Mouse (Mus musculus) brown adipose tissue, adult 24 weeks (tissue): Measurements from ENCODE around the gene Clpsl2. TPM values are rescaled to one million over a fixed set of nuclear protein-coding genes. Genes with fewer than 3 reads are reported as not detected.
A peak's percentile ranks its signal among the peaks of the same experiment; 100 is the strongest.

Experiments used
- H3K27ac ChIP-seq: fragments of 200-500 bp; replicated peaks from 2 replicates; pipeline ENCODE4 v1.5.1; 2012; ENCODE audit warnings: low read depth, mild to moderate bottlenecking, low read length
- H3K4me1 ChIP-seq: fragments of 200-500 bp; 2 replicates; pipeline ENCODE4 v1.6.1; 2012; ENCODE audit warnings: low read length, mixed read lengths; ENCODE audit not compliant: control insufficient read depth, insufficient read depth, insufficient read length
- H3K4me3 ChIP-seq: fragments of 200-500 bp; 2 replicates; pipeline ENCODE4 v1.5.1; 2012; ENCODE audit warnings: low read depth, mild to moderate bottlenecking, low read length, moderate library complexity; ENCODE audit not compliant: insufficient read depth
- polyA plus RNA-seq: library from polyadenylated mRNA; stranded (reverse); fragments of >200 nt; gene quantifications from 2 replicates; pipeline ENCODE4 v1.2.4, GENCODE M21; 2012; ENCODE audit not compliant: missing spikeins, insufficient read depth, insufficient read length

Gene Clpsl2
- polyA plus RNA-seq, result not detected in 2 replicates

DNA sequence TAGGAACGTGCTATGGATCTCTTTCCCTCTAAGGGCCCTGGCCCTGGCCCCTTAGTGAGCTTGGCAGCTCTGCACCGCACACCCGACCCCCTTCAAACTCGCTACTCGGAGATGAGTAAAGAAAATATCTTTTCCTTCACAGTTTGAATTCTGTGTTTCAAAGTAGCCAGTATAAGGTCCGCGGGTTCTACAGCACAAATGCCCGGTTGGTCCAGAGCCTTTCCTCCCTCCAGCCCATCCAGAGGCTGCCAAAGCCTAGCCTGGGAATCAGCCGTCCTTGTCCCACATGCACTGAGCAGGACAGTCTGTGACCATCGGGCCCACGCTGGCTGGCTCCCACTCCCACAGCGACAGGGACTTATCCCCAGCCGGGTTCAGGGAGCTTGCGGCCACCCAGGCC lies at the start of gene Clpsl2:
Gene Clpsl2 (plus strand): TSS at position 301 of the 400 bp plus-strand sequence.
- Histone ChIP-seq H3K27ac (no peak within 1 kb of the TSS), H3K4me3 (no peak within 1 kb of the TSS), H3K4me1 (no peaks in the 10 kb centered on the region)

DNA sequence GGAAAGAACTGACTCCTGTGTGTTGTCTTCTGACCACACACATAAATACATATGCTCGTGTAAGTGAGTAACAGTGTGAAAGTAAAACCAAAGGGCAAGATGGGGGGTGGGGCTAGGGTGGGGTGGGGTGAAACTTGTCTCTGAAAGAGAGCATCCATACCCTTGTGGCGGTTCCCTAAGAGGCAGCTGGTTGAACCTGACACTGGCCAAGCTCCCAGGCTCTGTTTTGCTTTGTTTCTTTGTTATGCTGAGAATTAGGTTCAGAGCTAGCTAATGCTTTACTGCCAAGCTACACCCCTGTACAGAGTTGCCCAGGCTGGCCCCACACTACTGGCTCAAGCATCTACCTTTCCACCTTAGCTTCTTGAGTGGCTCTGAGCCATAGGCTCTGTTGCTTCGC lies 48.7 kb upstream of the Clpsl2 start:
- H3K4me3 ChIP-seq, result no peak overlapping the region
- H3K4me1 ChIP-seq, result no peaks in the 10 kb centered on the region
- H3K27ac ChIP-seq, result no peak overlapping the region

DNA sequence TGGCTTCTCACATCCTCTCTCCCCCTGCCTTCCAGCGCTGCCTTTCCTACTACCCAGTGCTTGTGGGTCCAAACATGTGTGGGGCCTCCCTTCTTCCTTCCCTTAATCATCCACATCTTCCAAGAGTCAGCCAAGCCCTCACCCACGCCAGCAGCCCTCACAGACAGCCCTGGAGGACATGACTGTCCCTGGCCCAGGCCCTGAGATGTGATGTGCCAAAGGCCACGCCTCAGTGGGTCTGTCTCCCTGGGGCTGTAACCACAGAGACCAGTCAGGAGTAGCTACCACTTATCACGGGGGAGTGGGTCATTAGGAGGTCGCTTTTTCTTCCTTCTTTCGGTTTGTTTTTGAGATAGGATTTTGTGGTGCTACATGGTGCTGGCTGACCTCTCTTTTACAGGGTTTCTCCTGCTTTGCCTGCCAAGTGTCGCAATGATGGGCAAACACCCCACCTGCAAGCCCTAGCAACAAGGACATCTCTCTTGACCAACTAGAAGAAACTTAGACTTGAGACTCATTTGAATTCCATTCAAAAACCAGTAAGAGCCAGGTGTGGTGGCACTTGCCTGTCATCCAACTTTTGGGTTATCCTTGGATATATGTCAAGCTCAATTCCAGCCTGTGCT lies 46.9 kb upstream of the Clpsl2 start:
- Histone ChIP-seq H3K4me1 (no peaks in the 10 kb centered on the region), H3K4me3 (no peak overlapping the region), H3K27ac (no peak overlapping the region)

DNA sequence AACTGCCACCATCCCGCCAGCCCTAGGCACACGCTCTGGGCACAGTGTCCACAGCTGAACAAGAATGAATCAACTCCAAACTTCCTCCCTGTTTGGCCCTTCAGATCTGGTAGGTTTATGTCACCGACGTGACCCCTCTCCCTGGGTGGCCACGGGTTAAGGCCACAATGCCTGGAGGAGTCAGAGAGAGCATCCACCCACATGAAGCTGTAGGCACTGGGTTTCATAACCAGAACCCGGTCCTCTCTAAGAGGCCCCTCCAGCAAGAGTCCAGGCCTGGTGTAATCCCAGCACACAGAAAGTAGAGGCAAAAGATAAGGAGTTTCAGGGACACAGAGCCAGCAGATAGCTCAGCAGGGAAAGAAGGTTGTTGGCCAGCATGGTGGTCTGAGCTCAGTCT lies 45.0 kb upstream of the Clpsl2 start:
- no peaks in the 10 kb centered on the region for H3K4me1 ChIP-seq
- no peak overlapping the region for H3K4me3 ChIP-seq
- H3K27ac ChIP-seq, result no peak overlapping the region

DNA sequence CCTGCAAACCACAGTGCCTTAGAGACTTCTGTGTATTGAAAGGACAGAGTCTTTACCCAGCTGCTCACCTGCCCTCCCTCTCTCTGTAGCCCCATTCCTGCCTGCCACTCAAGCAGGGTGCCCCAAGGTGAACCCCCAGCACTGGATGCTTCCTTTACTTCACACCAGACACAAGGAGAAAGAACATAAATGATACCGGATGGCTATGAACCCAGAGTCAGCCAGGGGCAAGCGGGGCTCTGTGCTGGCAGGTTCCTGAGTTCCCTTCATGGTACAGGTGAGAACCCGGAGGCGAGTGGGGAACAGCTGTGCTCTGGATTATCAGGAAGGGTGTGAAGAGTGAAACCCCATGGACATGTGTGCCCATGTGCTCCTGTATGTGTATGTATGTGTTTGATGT lies 43.6 kb upstream of the Clpsl2 start:
- Histone ChIP-seq H3K4me1 (no peaks in the 10 kb centered on the region), H3K27ac (no peak overlapping the region), H3K4me3 (no peak overlapping the region)

DNA sequence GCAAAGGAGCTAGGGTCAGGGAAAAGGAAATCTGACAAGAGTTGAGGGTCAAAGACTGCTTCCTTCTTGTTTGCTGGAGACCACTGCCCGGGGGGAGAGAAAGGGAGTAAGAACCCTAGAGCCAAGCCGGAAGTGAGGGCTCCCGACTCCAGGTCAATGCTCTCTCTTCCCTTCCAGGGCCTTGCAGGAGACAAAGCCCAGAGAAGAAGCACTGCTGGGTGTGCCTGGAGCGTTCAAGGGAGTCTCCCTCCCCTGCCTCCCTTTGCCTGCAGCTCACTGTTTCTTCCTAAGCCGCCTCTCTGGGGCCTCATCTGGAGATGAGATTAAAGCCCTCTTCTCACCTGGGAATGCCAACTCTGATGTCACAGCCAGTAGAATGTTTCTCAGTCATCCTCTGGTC lies 42.3 kb upstream of the Clpsl2 start:
- Histone ChIP-seq H3K27ac (no peak overlapping the region), H3K4me1 (peaks cover 5% of the 10 kb centered on the region), H3K4me3 (no peak overlapping the region)

DNA sequence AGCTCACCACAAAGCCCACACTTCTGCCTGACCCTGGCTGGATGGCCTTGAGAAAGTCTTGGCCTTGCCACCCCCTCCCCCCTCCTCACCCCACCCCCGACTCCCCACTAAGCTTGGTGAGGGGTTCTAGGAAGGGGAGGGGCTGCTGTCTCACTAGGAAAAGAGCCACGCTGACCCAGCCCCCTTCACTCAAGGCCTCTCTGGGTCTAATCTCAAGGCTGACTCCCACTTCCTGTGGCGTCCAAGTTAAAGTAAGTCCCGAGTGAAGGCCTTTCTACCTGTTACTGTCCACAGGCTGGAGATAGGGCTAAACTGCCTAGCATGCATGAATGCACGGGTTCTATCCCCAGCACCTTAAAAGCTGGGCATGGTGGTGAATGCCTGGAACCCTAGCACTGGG lies 41.7 kb upstream of the Clpsl2 start:
- no peak overlapping the region for H3K4me3 ChIP-seq

DNA sequence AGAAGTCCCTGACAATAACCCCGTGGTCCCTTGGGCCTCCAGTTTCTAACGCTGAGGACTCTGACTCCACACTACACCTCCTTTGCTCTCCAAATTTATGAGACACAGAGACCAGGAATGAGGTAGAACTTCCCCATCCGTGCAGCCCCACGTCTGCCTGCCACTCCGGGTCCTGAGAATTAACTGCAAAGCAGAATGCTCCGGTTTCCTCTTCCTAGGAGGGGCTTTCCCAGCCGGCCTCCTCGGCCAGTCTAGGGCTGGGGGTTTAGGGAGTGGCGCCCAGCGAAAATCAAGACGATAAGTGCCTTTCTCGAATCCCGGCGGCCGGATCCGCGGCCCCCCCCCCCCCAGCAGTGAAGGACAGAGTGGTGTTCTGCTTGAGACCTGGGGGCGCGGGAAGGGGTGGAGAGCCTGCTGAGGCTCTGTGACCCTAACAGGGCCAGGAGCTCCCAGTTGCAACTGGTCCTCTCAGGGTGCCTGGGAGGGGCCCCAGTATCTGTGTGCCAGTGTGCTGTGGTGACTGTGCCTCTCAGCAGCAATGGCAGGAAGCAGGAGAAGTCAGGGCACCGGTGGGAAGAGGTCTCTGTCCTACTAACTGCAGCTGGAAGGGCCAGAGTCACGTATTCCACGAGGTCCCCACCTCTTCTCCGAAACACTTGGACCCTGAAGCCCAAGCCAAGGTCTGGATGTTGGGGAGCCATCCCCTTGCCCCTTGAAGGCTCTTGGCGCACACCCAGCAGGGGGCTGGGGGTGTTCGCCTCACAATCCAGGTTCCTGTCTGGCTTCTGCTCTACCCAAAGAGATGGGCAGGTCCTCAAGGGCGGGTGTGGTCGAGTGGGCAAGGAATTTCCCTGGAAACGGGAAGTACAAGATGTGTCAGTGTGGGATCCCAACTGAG lies 38.5 kb upstream of the Clpsl2 start:
- Histone ChIP-seq H3K27ac (0 out of 2 replicates have a peak overlapping the region, but pooled peaks have one; percentile 15), H3K4me1 (peaks cover 22% of the 10 kb centered on the region), H3K4me3 (peak overlapping the region; percentile 5; the same call in 1 of the 2 replicates)

More for the DNA sequence above, 41.7 kb upstream of the Clpsl2 start:
- peaks cover 10% of the 10 kb centered on the region for H3K4me1 ChIP-seq
- H3K27ac ChIP-seq, result no peak overlapping the region

DNA sequence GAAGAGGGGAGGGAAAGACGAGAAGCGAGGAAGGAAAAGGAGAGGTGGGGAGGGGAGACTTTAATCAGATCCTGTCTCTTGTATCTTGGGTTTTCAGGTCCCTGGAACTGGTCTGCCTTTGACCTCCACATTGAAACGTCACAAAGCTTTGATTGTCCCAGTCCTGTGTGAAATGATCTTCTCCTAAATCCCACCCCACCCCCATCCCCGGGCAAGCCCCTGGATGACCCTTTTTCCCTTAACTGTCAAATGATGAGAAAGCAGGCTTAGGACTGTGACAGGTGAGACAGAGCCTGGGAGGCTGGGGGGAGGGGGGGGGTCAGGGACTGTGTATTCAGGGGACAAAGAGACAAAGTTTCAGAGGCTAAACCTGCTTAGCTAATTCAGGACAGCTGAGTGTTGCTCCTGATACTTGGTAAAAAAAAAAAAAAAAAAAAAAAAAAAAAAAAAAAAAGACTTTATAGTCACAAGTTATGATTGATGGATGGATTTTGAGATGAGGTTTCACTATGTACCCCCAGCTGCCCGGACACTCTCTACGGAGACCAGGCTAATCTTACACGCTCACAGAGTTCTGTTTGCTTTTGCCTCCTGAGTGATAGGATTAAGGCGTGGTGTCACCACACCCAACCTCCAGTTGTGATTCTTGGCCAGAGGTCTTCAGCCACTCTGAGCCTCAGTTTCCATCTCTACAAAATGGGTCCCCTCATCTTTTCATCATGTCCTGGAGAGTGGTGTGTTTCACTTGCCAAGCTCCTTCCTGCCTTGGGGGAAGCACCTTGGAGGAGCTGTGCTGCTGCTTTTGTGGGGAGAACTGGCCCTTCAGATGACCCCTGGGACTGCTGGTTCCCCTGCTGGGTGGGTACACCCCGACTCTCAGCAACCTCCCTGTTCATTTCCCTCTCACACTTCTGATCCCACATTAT lies 37.3 kb upstream of the Clpsl2 start:
- Histone ChIP-seq H3K4me1 (peaks cover 24% of the 10 kb centered on the region), H3K27ac (peak overlapping the region; percentile 88), H3K4me3 (no peak overlapping the region)

DNA sequence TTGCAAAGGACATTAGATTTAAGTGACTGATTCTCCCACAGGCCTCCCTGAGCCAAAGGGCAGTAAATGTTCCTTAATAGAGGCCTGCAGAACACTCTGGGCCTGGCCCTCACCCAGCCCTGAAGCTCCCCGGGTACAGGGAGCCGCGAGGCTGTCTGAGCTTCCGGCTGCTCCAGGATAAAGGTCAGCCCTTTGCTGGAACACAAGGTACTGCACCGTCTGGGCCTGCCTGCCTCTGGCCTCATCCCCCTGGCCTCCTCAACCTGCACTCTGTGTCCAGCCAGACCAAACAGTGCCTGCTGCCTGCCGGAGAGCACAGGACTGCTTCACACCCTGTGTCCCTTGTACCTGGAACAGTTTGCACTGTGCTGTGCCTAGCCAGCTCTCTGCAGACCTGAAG lies 36.5 kb upstream of the Clpsl2 start:
- Histone ChIP-seq H3K27ac (peak overlapping the region; percentile 88), H3K4me3 (no peak overlapping the region), H3K4me1 (peaks cover 24% of the 10 kb centered on the region)

DNA sequence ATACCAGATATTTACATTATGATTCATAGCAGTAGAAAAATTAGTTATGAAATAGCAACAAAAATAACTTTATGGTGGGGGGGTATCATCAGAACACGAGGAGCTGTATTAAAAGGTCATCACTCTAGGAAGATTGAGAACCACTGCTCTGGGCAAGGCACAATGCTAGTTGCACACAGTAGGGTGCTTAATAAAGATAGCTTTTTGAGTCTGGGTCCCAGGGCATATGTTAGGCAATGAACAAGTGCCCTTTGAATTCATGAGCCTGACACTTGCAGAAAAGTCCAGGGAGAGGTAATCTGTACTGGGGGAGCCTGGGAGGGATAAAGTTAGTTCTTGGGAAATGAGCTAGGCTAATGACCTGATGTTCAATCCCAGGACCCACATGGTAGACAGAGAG lies 35.9 kb upstream of the Clpsl2 start:
- no peak overlapping the region for H3K4me3 ChIP-seq
- H3K27ac ChIP-seq, result peak overlapping the region; percentile 88
- H3K4me1 ChIP-seq, result peaks cover 25% of the 10 kb centered on the region

DNA sequence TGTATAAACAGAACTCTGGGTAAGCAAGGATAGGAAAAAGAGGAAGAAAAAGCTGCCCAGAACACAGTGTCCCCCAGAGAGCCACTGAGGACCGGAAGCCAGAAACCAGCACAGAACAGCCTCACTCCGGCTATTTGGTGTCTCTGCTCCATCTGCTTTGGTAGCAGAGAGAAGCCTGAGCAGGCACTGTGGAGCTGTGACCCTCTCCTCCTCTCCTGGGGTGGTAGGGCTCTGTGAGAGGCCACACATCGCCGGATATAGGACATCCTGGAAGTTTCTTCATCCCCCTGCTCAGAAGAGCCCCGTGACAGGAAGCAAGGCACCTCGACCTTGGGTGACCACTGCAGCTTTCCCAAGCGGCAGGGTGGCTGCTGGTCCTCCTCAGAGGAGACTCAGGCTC lies 35.4 kb upstream of the Clpsl2 start:
- Histone ChIP-seq H3K4me1 (peaks cover 27% of the 10 kb centered on the region), H3K4me3 (no peak overlapping the region), H3K27ac (peak overlapping the region; percentile 88)

DNA sequence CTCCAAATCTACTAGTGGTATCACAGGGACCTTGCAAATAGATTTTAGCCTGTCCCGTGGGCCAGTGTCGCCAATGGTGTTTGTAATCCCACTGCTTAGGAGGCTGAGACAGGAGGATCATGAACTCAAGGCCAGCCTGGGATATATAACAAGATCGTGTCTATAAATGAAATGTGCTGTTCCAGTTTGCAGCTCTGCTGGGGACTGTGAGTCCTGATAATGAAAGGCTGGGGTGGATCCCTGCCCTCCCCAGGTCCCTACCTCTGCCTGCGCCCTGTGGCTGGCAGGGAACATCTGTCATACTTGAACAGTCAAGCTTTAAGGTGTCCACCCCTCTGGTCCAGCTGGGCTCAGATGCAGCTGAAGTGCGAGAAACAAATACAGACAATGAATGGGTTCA lies 34.7 kb upstream of the Clpsl2 start:
- H3K27ac ChIP-seq, result peak overlapping the region; percentile 88
- peaks cover 27% of the 10 kb centered on the region for H3K4me1 ChIP-seq
- H3K4me3 ChIP-seq, result no peak overlapping the region

DNA sequence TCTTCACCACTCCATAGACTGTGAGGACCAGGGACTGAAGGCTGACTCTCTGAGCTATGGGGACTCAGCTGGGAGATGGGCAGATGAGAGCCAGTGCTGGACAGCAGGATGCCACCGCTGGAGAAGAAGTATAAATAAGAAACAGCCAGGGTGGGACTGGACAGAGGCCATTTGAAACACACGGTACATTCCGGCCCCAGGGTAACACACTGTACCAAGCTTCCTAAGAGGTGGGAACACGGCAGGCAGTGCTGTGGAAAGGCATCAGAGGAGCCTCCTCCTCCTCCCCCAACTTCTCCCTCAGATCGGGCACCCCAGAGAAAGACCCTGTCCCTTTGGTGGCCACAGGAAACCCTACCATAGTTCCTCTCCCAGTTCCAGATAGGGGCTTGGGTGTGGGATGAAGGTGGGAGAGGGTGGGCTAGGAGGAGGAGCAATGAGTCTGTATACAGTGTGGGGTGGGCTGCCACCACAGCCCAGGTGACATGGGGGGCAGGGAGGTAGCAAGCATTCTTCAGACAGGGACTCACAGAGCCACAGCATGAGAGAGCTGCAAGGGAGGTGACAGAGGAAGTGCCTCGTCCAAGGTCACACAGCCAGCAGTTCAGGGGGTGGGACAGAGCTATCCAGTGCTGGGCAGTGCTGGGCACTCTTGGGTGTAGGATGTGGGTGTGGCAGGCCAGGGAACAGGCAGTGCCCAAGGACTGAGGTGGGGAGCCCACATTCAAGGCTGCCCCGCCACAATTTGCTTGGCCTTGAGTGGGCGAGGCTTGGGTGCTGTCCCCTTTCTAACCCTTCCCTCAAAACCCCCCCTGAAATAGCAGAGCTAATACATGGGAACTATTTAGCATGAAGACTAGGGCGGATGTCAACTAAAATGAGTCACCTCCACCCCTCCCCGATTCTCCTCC lies 33.5 kb upstream of the Clpsl2 start:
- no peak overlapping the region for H3K4me3 ChIP-seq
- peaks cover 26% of the 10 kb centered on the region for H3K4me1 ChIP-seq
- H3K27ac ChIP-seq, result peak overlapping the region; percentile 34
